ENCODE assay signal across 14 mouse cellular contexts in genomic region chr6:86078361-86079010, GRCm38 (mm10). TPM values are rescaled to one million over a fixed set of nuclear protein-coding genes. Genes with fewer than 3 reads are reported as not detected.
DNase-seq lines count a peak whose midpoint lies in the region; ATAC-seq and TF ChIP-seq lines count a peak whose summit lies in the region.
"Had no signal": no experiment of that assay in that cellular context is flagged by ENCODE, and none has a peak within 500 bp of the region (broad histone marks: within the 10 kb centered on the region; RNA-seq: fewer than 3 reads in every experiment).

No protein-coding gene starts in this region.

- no peaks in the 10 kb centered on the region for H3K27me3 ChIP-seq in erythroblast, embryonic 14.5 days (ENCODE audit: control insufficient read depth)
- no peaks in the 10 kb centered on the region for H3K27me3 ChIP-seq in midbrain, embryonic 14.5 days (ENCODE audit: control insufficient read depth, insufficient read depth, low read length)
- H3K27me3 ChIP-seq: kidney, embryonic 15.5 days had no signal

- no peak overlapping the region for H3K4me3 ChIP-seq in left cerebral cortex, adult 2 months
- H3K4me3 ChIP-seq in erythroblast, embryonic 14.5 days (replicated peaks): peak overlapping the region; percentile 79
- H3K4me3 ChIP-seq in midbrain, embryonic 14.5 days (replicated peaks; ENCODE audit: low read depth, low read length): no peak overlapping the region
- H3K4me3 ChIP-seq: kidney, embryonic 15.5 days had no signal

- TF ChIP-seq CTCF in left cerebral cortex, adult 2 months (IDR thresholded peaks at IDR 0.05): no peak; the same call in 1 of the 2 replicates

- intact Hi-C loops in left cerebral cortex, adult 2 months (cut with DNase I): no loop called here
- intact Hi-C loops in left cerebral cortex, postnatal 25 days (cut with DNase I): no loop called here

- peaks cover 54% of the 10 kb centered on the region for H3K36me3 ChIP-seq in erythroblast, embryonic 14.5 days (ENCODE audit: control insufficient read depth)
- peaks cover 7% of the 10 kb centered on the region for H3K36me3 ChIP-seq in midbrain, embryonic 14.5 days (ENCODE audit: control insufficient read depth, insufficient read depth, low read length)
- H3K36me3 ChIP-seq: kidney, embryonic 15.5 days had no signal

- no peak for ATAC-seq in midbrain, embryonic 14.5 days (ENCODE audit: low FRiP score, low TSS enrichment)
- ATAC-seq: hindbrain, embryonic 16.5 days had no signal

- no peak overlapping the region for H3K4me2 ChIP-seq in midbrain, embryonic 14.5 days (ENCODE audit: low read length)
- H3K4me2 ChIP-seq: kidney, embryonic 15.5 days had no signal

- DNase-seq in left cerebral cortex, adult 2 months (ENCODE audit: extremely low spot score in 1 of 2, low spot score in 2 of 2): no peak
- no peak for DNase-seq in left cerebral cortex, postnatal 25 days (ENCODE audit: low spot score in 2 of 2)
- peak; percentile 42 for DNase-seq in c-Kit-negative CD71-positive TER-119-positive erythroid progenitor cells, embryonic 14.5 days (ENCODE audit: low read depth, low spot score)
- DNase-seq in midbrain, embryonic 14.5 days: no peak
- DNase-seq in adrenal gland, adult 18-20 months (ENCODE audit: low spot score in 2 of 2): no peak
- no peak for DNase-seq in Muller cell, postnatal 12 days (ENCODE audit: inconsistent ontology term)
- DNase-seq: gastrocnemius, postnatal 36 days; layer of hippocampus, postnatal 36 days; thymus, postnatal 4 days had no signal

- H3K9ac ChIP-seq in midbrain, embryonic 14.5 days (replicated peaks; ENCODE audit: low read length): no peak overlapping the region
- H3K9ac ChIP-seq: kidney, embryonic 15.5 days had no signal

- 85% methylated on average over 1 of the region's 1 CpGs for WGBS in midbrain, embryonic 14.5 days

- no peaks in the 10 kb centered on the region for H3K9me3 ChIP-seq in erythroblast, embryonic 14.5 days (ENCODE audit: control insufficient read depth, low read length)
- no peaks in the 10 kb centered on the region for H3K9me3 ChIP-seq in midbrain, embryonic 14.5 days (ENCODE audit: control insufficient read depth, low read length)
- H3K9me3 ChIP-seq: kidney, embryonic 15.5 days; megakaryocyte, embryonic 14.5 days had no signal

- peak overlapping the region; percentile 61 for H3K27ac ChIP-seq in left cerebral cortex, adult 2 months
- H3K27ac ChIP-seq in midbrain, embryonic 14.5 days (replicated peaks; ENCODE audit: low read depth, low read length): peak overlapping the region; percentile 26; the same call in 1 of the 2 replicates
- H3K27ac ChIP-seq: kidney, embryonic 15.5 days had no signal

- peaks cover 97% of the 10 kb centered on the region for H3K4me1 ChIP-seq in erythroblast, embryonic 14.5 days (ENCODE audit: control insufficient read depth)
- H3K4me1 ChIP-seq in midbrain, embryonic 14.5 days (ENCODE audit: control insufficient read depth, insufficient read depth, low read length): peaks cover 22% of the 10 kb centered on the region

RNA-seq across cellular contexts. Expression of gene Add2, which starts 50.0 kb away (rescaled TPM):
- 100 to 1,000 TPM; 222 to 223 TPM for total RNA-seq in left cerebral cortex, adult 2 months (2021)
- total RNA-seq in left cerebral cortex, postnatal 25 days (2021): 100 to 1,000 TPM; 232 to 242 TPM
- polyA plus RNA-seq in erythroblast, embryonic 14.5 days (2012): 39.0 and 41.8 TPM in 2 replicates
- polyA plus RNA-seq in midbrain, embryonic 14.5 days (2014; fragmentation: Nextera tagmentation; extraction: Ambion mirVana): 117 and 136 TPM in 2 replicates
- under 1 TPM; 0.80 to 0.90 TPM for total RNA-seq in adrenal gland, adult 18-20 months (2021)
- polyA plus RNA-seq: liver, adult 2 months had no signal

Comparison
In these comparisons a context has a peak if more than half of its experiments do, and no peak if none do; other contexts are left out.
1. RNA of gene Add2, which starts 50.0 kb away (total RNA-seq): 232 to 242 TPM in left cerebral cortex, postnatal 25 days and 222 to 223 TPM in left cerebral cortex, adult 2 months; 0.80 to 0.90 TPM in adrenal gland, adult 18-20 months; every median in the first group is over 100 times any median in the second.